Mouse (Mus musculus): ENCODE data around the gene Zfyve1.

- TF ChIP-seq CTCF (IDR thresholded peaks at IDR 0.05; ENCODE audit: insufficient read depth, low read depth, low read length), result no peak
- no peak for TF ChIP-seq POLR2A (IDR thresholded peaks at IDR 0.05; ENCODE audit: insufficient read depth, low read depth, low read length)
Measured at GRCm38 (mm10) chr12:83523056-83523455, 74.0 kb downstream of the Zfyve1 start.

Measured in olfactory bulb, adult 2 months (tissue).